Mouse (Mus musculus): ENCODE measurements around the gene Gna14. TPM values are rescaled to one million over a fixed set of nuclear protein-coding genes. Genes with fewer than 3 reads are reported as not detected.

Gene Gna14
- polyA plus RNA-seq, 1 experiment, result 8.6 TPM

DNA sequence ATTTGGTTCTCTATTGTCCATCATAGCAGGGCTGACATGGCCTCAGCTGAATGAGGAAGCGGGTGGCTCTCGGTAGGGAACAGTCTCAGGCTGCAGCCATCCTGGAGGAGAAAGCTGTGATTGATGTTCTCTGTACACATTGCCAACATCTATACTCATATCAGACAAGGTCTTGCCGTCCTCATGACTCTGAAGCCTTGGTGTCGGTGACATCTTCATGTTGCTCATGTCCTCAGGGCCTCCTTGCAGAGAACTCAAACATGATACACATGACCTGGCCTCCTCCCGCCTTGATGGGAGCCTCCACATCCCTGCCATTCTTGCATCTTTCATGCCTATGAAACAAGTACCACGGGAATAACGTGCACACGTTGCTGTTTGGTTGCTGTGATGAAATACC is 144.9 kb downstream of the Gna14 start:
- peaks cover 3% of the 10 kb centered on the region for H3K4me1 ChIP-seq (ENCODE audit: control insufficient read depth, insufficient read depth, low read length)
- H3K4me3 ChIP-seq (ENCODE audit: insufficient read depth, low read depth, low read length), result no peak overlapping the region
- no peaks in the 10 kb centered on the region for H3K36me3 ChIP-seq (ENCODE audit: control insufficient read depth, insufficient read depth, low read length)
- DNase-seq, result no peak
- TF ChIP-seq POLR2A (IDR thresholded peaks at IDR 0.05; ENCODE audit: low read depth, low read length) (no peak), CTCF (conservative IDR thresholded peaks at IDR 0.05; ENCODE audit: insufficient read depth, insufficient read length, low read depth, low read length) (no peak)
- no peak overlapping the region for H3K27ac ChIP-seq (ENCODE audit: insufficient read depth, low read depth, low read length)
- 89% methylated on average over 8 of the region's 8 CpGs for WGBS
- H3K27me3 ChIP-seq (replicated peaks; ENCODE audit: control insufficient read depth, insufficient read depth, low read length), result no peaks in the 10 kb centered on the region

DNA sequence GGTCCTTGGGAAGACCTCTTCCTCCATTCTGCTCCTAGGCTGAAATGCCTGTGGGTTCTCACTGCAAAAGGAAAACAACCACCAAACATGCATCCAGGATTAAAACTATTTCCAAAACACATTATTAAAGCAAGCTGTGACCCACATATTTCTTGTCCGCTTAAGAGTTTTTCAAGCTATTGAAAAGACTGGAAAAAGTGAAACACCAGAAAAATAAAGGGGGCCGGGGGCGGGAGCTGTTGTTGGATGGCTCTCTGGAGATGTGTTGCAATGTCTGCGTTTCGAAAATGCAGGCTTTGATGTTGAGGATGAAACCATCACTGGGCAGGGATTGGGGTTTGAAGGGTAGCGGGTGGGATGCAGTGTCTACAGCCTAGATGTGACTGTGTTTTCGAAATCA is 149.0 kb downstream of the Gna14 start:
- Histone ChIP-seq H3K36me3 (ENCODE audit: control insufficient read depth, insufficient read depth, low read length) (no peaks in the 10 kb centered on the region), H3K27ac (ENCODE audit: insufficient read depth, low read depth, low read length) (no peak overlapping the region), H3K4me3 (ENCODE audit: insufficient read depth, low read depth, low read length) (no peak overlapping the region), H3K27me3 (replicated peaks; ENCODE audit: control insufficient read depth, insufficient read depth, low read length) (no peaks in the 10 kb centered on the region), H3K4me1 (ENCODE audit: control insufficient read depth, insufficient read depth, low read length) (peaks cover 2% of the 10 kb centered on the region; the same call in 1 of the 2 replicates)
- 91% methylated on average over 7 of the region's 7 CpGs for WGBS
- no peak for DNase-seq
- TF ChIP-seq POLR2A (IDR thresholded peaks at IDR 0.05; ENCODE audit: low read depth, low read length) (no peak), CTCF (conservative IDR thresholded peaks at IDR 0.05; ENCODE audit: insufficient read depth, insufficient read length, low read depth, low read length) (no peak)

DNA sequence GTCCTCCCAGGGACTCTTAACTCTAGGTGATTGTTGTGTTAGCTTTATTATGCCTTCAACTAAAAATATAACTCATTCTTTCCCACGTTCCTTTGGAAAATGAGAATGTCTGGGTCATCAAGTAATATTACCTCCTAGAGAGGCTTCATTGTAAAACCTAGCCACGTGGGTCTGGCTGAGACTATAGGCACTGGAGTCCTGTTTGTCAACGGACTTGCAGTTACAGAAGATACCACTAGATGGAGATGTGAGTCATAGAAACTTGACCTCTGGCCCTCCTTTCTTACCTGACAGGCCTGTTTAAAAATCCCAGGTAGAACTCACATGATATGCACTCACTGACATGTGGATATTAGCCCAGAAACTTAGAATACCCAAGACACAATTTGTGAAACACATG is 149.8 kb downstream of the Gna14 start:
- no peaks in the 10 kb centered on the region for H3K36me3 ChIP-seq (ENCODE audit: control insufficient read depth, insufficient read depth, low read length)
- WGBS, result 12% methylated on average over 3 of the region's 3 CpGs
- peak; percentile 59 for DNase-seq

DNA sequence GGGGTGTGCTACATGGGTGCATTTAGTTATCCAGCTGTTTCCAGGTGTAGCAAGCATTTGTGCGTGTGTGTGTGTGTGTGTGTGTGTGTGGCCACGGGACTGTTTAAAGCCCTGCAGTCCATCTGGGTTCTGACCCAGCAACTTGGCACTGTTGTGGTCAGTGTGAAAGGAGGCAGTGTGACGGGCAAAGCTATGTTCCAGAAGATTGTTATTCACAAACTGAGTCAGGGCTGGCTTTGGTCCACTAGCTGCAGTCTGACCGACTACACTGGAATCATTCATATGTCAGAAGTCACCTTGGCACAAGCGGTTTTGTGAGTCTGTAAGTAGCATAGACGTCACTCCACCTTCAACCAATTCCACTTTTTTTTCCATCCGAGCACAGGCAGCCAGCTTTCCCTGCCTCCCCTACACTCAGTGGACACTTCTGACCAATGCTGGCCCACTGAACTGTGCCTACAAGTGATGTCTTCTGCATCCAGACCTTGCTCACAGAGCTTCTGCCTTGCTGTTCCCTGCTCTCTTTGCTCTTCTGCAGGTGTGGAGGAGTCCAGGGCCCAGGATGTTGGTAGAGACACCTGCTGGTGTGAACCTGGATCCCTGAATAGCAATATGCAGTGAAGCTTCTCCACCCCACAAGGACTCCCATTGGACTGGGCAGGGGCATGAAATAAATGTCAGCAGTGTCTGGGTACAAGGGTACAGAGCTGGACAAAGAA is 157.9 kb downstream of the Gna14 start:
- 75% methylated on average over 7 of the region's 7 CpGs for WGBS

More for the DNA sequence above, 149.8 kb downstream of the Gna14 start:
- Histone ChIP-seq H3K4me1 (ENCODE audit: control insufficient read depth, insufficient read depth, low read length) (no peaks in the 10 kb centered on the region), H3K4me3 (ENCODE audit: insufficient read depth, low read depth, low read length) (no peak overlapping the region), H3K27me3 (replicated peaks; ENCODE audit: control insufficient read depth, insufficient read depth, low read length) (no peaks in the 10 kb centered on the region), H3K27ac (ENCODE audit: insufficient read depth, low read depth, low read length) (no peak overlapping the region)
- TF ChIP-seq POLR2A (IDR thresholded peaks at IDR 0.05; ENCODE audit: low read depth, low read length) (no peak), CTCF (conservative IDR thresholded peaks at IDR 0.05; ENCODE audit: insufficient read depth, insufficient read length, low read depth, low read length) (peak; percentile 48)

DNA sequence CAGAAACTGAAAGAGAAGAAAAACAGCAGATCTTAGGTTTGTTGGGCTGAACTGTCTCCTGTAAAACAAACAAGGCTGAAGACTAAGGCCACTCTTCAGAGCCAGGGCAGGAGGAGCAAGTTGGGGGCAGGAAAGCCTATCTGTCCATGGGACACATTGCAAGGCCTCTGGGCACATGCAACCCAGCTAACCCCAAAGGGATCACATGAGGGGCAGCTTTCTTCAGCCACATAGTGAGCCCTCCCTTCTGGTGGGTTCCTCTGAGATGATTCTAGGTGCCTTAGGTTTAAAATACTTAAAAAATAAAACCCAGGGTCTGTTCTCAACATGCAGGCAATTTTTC is 158.4 kb downstream of the Gna14 start:
- Histone ChIP-seq H3K36me3 (ENCODE audit: control insufficient read depth, insufficient read depth, low read length) (no peaks in the 10 kb centered on the region), H3K27ac (ENCODE audit: insufficient read depth, low read depth, low read length) (no peak overlapping the region), H3K4me1 (ENCODE audit: control insufficient read depth, insufficient read depth, low read length) (no peaks in the 10 kb centered on the region), H3K27me3 (replicated peaks; ENCODE audit: control insufficient read depth, insufficient read depth, low read length) (no peaks in the 10 kb centered on the region), H3K4me3 (ENCODE audit: insufficient read depth, low read depth, low read length) (no peak overlapping the region)
- no peak for TF ChIP-seq POLR2A (IDR thresholded peaks at IDR 0.05; ENCODE audit: low read depth, low read length)
- TF ChIP-seq CTCF (conservative IDR thresholded peaks at IDR 0.05; ENCODE audit: insufficient read depth, insufficient read length, low read depth, low read length), result no peak
- DNase-seq, result no peak

More for the DNA sequence above, 157.9 kb downstream of the Gna14 start:
- Histone ChIP-seq H3K27me3 (replicated peaks; ENCODE audit: control insufficient read depth, insufficient read depth, low read length) (no peaks in the 10 kb centered on the region), H3K36me3 (ENCODE audit: control insufficient read depth, insufficient read depth, low read length) (no peaks in the 10 kb centered on the region), H3K4me3 (ENCODE audit: insufficient read depth, low read depth, low read length) (no peak overlapping the region), H3K27ac (ENCODE audit: insufficient read depth, low read depth, low read length) (no peak overlapping the region), H3K4me1 (ENCODE audit: control insufficient read depth, insufficient read depth, low read length) (no peaks in the 10 kb centered on the region)
- TF ChIP-seq CTCF (conservative IDR thresholded peaks at IDR 0.05; ENCODE audit: insufficient read depth, insufficient read length, low read depth, low read length) (no peak), POLR2A (IDR thresholded peaks at IDR 0.05; ENCODE audit: low read depth, low read length) (no peak)
- no peak for DNase-seq

DNA sequence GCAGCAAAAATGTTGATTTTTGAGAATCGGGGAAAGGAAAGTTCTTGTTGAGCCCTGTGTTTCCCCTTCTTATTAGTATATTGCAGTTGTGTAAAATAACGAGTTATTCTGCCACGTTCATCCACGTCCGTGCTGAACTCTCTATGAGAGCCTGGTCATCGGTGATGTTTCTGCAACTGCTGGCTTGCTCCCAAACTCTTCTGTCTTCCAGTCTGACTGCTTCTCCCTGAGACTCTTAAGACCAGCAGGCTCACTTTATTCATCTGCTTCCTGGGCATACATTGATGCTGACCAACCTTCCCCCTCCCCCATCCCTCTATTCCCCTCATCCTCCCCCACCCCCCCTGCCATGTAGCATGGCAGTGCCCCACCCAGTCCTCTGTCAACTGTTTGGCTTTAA is 161.7 kb downstream of the Gna14 start:
- no peak for TF ChIP-seq CTCF (conservative IDR thresholded peaks at IDR 0.05; ENCODE audit: insufficient read depth, insufficient read length, low read depth, low read length)
- no peak for TF ChIP-seq POLR2A (IDR thresholded peaks at IDR 0.05; ENCODE audit: low read depth, low read length)
- no peak overlapping the region for H3K4me3 ChIP-seq (ENCODE audit: insufficient read depth, low read depth, low read length)
- no peaks in the 10 kb centered on the region for H3K4me1 ChIP-seq (ENCODE audit: control insufficient read depth, insufficient read depth, low read length)
- H3K36me3 ChIP-seq (ENCODE audit: control insufficient read depth, insufficient read depth, low read length), result no peaks in the 10 kb centered on the region
- WGBS, result 72% methylated on average over 6 of the region's 6 CpGs
- no peaks in the 10 kb centered on the region for H3K27me3 ChIP-seq (replicated peaks; ENCODE audit: control insufficient read depth, insufficient read depth, low read length)
- H3K27ac ChIP-seq (ENCODE audit: insufficient read depth, low read depth, low read length), result no peak overlapping the region
- no peak for DNase-seq

DNA sequence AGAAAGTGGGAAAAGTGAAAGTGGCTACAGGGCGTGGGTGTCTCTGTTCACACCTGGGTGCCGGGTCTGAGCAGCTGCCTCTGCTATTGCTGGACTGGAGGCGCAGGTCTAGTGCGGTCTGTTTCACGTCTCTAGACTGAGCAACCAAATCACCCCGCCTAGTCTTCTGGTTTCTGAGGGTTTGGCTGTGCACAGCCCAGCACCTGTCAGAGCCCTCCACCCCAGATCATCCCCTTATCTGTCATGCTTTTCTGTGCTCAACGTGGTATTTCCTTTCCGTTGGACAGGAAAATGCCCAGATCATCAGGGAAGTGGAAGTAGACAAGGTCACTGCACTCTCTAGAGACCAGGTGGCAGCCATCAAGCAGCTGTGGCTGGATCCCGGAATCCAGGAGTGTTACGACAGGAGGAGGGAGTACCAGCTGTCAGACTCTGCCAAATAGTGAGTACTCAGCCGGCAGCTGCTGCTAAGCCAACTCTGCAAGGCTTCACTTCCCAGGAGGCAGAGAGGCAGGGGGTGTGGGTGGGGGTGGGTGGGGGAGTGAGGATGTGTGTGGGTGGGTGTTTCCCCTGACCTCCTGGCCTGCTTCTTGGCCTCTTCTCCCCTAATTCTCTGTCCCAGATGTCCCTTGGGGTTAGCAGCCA is 163.2 kb downstream of the Gna14 start:
- no peak for DNase-seq
- 43% methylated on average over 11 of the region's 11 CpGs for WGBS
- Histone ChIP-seq H3K36me3 (ENCODE audit: control insufficient read depth, insufficient read depth, low read length) (no peaks in the 10 kb centered on the region), H3K4me3 (ENCODE audit: insufficient read depth, low read depth, low read length) (no peak overlapping the region), H3K27me3 (replicated peaks; ENCODE audit: control insufficient read depth, insufficient read depth, low read length) (no peaks in the 10 kb centered on the region), H3K4me1 (ENCODE audit: control insufficient read depth, insufficient read depth, low read length) (no peaks in the 10 kb centered on the region), H3K27ac (ENCODE audit: insufficient read depth, low read depth, low read length) (no peak overlapping the region)
- TF ChIP-seq CTCF (conservative IDR thresholded peaks at IDR 0.05; ENCODE audit: insufficient read depth, insufficient read length, low read depth, low read length) (no peak), POLR2A (IDR thresholded peaks at IDR 0.05; ENCODE audit: low read depth, low read length) (no peak)
